Mouse (Mus musculus): ENCODE data around the gene Pde7b.
"Not testable (repeated sequence)": the region's sequence is repeated elsewhere in the genome, so short reads cannot be mapped to it uniquely, and the experiment has no call there.

Gene Pde7b

DNA sequence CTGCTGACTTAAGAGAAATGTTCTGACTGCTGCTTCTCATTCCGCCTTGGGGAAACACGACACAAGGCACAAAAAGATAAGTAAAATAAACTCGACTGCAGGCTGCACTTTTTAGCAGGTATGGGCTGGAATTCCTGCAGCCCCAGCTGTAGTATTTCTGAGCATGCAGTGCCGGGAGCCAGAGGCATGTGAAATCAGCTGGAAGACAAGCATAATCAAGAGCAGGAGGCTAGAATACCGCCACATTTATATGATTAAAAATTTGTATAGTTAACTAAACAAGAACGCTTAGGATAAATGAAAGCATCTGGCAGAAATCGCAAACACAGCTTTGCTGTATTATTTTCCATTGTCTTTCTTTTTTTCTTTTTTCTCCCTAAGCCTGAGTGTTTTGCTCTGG is 168.4 kb downstream of the Pde7b start:
- DNase-seq (ENCODE audit: extremely low read depth, insufficient read length, low spot score), result no peak

DNA sequence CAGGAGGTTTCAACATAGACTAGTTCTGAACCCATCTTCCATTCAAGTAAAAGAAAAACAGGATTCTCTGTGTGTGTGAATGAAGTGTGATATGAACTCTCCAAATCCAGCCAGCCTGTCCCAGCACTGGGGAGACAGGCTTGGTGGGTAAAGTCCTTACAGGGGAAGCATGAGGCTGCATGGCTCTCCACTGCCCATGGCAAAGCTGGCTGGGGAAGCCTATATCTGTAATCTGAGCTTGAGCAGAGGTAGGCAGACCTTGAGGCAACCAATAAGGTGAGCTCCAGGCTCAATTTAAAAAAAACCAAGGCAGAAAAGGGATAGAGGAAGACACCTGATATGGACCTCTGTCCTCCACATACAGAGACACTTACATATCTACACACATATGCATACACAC is 173.5 kb downstream of the Pde7b start:
- DNase-seq (ENCODE audit: extremely low read depth, insufficient read length, low spot score), result no peak

DNA sequence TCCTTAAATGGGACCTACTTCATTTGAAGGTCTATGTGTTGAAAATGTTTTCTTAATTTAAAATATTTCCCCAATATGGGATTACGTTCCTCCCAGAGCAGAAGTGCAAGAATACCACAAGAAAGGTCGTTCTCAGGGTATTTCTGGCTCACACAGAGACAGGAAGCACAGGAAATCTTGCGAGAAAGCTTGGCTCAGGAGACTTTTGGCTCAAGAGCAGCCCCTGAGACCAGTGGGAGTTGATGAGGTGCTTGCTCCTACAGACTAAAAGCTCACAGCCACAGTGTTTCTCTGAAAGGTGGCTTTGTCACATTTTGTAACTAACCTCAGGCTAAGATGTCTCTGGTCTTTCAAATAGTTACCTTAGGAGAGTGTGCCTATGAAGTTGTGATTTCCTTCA is 174.1 kb downstream of the Pde7b start:
- DNase-seq (ENCODE audit: extremely low read depth, insufficient read length, low spot score), result no peak

DNA sequence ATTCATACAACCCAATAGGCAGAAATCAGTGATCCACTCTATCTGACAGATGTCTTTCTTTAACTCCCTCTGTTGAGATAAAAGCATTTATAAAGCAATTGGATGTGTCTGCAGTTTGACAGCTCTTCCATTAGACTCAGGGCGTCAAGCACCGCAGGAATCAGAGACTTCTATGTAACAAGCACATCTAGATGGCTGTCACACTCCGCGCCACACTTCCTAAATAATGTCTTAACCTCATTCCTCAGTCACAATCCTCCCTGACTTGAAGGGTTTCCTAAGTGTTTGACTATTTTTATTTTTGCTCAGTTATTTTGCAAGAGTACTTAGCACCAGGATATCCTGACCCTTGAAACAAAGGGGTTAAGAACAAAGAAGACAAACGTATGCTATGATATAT is 174.7 kb downstream of the Pde7b start:
- no peak for DNase-seq (ENCODE audit: extremely low read depth, insufficient read length, low spot score)

DNA sequence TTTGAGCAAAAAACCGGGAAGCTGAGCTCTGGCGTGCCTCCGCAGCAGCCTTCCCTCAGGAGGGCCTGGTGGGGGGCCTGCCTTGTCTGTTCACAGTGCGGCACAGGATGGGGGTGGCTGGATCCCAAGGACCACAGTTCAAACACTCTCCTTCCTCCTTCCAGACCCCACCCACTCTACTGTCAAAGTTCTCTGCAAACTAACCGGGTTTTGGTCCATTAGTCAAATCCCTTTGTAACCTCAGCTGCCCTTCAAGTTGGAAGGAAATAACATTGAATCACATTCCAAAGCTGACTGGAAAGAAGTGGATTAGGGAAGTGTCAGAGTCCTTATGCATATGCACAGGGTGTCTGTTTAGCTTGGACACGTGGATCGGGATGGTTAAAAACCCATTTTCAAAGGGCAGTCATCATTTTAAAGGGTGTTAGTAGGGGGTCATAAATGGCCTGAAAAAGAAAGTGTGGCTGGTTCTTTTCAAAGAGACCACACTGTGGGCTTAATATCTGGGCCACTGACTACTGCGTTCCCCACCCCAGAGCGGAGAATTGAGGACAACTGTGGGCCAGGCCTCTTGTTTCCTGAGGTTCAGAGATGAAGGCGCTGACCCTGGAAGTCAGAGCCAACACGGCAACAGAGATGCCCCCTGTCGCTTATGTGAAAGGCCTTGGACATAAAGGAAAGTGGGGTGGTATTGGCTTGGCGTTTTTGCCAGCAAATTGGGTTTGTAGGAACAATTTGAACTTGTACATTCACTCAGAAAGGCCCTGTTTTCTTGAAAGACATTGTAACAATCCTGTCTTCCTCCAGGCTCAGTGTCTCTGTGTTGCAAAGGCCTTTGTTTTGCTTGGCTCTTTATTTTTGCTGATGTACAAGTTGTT is 175.8 kb downstream of the Pde7b start:
- no peak for DNase-seq (ENCODE audit: extremely low read depth, insufficient read length, low spot score)

DNA sequence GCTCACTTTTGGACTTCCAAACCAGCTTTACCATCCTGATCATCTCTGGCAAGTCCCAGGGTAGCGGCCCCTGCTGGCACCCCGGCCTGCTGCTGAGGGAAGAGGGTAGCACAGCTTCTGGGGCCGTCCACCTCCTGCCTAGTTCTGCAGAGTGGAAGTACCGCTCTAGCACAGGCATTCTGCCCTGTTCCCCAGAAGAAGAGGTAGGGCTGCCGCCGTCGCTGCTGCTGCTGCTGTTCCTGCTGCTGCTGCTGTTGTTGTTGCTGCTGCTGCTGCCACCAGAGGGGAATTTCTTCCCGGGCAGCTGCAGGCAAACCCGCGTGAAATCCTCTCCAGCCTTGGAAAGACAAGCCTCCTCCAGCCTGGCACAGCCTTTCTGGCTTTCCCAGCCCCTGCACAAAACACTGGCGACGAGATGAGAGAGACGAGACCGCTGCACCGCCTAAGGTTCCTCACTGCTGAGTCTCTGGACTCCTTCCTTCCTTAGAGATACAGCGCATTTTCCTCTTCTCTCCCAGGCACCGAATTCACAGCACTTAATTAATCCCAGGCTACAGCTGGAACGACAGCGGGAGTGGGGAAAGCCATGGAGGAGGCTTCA is 176.8 kb downstream of the Pde7b start:
- DNase-seq (ENCODE audit: extremely low read depth, insufficient read length, low spot score), result no peak

DNA sequence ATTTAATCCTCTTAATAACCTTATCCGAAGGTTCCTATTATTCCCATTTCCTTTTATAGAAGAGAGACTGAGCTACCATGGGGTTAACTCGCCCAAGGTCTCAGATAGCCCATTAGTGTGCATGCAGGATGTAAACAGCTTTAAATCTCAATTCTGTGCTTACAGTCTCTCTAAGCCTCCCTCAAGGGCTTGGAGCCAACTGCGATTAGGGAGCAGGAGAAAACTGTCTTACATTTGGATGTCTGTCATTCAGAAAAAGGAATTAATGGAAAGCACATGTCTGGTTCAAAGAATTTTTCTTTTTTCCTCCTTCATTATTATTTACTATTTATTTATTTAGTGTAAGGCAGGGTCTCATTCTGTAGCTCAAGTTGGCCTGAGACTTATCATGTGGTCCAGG is 181.8 kb downstream of the Pde7b start:
- no peak for DNase-seq (ENCODE audit: extremely low read depth, insufficient read length, low spot score)

DNA sequence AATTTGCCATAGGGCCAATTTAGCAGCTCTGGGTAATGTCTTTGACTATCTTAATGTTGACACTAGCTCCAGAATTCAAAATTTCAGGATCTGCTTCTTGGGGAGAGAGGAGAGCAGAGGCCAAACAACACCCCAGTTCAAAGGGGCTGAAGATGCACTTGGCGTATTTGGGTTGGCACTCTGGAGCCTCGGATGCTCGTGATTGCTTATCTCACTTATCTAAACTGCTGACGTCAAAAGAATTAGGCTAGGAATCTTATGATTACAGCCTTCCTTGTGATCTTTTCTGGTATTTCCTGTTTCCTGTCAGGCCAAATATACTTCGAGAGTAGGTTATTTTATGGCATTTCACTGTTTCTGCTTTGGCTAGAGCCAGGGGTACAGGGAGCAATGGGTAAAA is 191.1 kb downstream of the Pde7b start:
- DNase-seq (ENCODE audit: extremely low read depth, insufficient read length, low spot score), result no peak

DNA sequence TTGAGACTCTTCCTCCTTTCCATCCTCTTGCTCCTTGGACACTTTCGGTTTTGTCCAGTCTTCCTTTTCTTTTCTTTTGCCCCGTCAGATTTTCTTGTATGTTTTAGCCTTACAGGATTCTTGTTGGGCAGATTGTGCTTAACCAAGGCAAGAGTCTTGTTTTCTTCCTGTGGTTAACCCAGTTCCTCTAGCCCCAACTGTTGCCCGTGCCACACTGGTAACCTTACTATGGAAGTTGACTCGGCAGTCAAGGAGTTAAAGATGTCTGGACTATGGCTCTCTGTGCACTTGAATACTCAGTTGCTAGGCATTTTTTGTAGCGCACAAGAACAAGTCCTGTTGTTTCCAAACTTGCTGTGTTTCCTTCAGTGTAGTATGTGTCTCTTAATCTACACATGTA is 193.0 kb downstream of the Pde7b start:
- no peak for DNase-seq (ENCODE audit: extremely low read depth, insufficient read length, low spot score)

DNA sequence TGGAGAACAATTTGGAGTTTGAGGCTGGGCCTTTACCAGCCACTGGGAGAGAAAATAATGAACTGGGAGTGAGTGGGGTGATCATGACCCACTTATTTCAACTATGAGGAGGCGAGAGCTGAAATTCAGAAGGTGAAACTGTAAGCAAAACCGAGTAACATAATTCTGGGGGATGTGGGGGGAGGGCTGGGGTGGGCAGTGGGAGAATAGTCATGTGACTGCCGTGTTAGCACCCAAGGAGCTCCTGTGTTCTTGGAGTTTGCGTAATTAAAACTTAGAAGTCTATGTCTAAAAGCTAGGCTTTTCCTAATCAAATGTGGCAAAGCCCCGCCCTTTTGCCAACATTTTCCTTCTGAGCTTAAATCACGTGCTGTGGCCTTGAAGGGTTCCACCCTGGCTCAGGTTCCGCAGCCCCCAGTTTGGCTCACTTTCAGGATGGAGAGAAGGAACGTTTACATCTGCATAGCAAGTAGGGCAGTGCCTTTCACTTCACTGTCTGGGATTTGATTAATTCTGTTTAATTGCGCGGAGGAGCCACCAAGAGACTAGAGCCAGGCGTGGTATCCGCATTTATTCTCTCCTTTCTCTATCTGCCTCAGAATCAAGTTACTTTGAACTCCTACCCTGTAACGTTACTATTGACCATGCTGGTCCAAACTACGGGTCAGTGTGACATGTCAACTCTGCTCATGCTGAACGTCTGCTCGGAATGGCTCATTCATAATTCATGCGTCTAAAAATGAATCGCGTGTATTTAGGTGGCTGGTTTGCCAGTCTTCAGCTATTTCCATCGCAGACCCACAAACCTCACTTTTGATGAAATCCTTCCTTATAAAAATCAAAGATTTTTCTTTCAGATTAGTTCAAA is 196.1 kb downstream of the Pde7b start:
- no peak for DNase-seq (ENCODE audit: extremely low read depth, insufficient read length, low spot score)

DNA sequence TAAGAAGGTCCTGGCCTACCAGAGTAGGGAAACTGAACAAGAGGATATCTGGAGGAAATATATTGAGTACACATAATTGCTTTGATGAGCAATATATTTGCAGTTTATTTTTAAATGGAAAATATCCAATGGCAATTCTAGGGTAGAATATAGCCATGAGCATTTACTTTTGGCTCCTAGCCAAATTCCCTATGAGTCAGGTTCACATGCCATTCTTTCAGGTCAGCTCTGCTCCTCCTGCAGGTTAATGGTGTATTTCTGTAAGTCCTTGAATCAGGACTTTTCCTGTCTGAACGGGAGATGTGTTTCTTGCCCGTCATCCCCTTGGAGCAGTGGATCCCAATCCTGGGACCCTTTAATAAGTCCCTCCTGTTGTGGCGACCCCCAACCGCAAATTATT is 197.1 kb downstream of the Pde7b start:
- DNase-seq (ENCODE audit: extremely low read depth, insufficient read length, low spot score), result no peak

DNA sequence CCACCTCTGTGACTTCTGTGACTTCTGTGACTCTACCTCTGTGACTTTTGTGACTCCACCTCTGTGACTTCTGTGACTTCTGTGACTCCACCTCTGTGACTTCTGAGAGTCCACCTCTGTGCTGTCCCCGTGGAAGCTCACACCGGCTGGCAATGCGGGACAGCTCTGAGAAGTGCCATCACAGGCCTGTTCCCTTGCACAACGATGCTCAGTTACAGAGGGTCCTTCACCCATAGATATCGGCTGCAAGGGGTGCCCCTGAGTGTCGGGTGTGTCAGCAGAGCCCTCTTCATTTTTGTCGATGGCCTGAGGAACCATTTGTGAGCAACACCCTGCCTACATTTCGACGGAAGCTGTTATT is 206.4 kb downstream of the Pde7b start:
- DNase-seq (ENCODE audit: extremely low read depth, insufficient read length, low spot score), result no peak

DNA sequence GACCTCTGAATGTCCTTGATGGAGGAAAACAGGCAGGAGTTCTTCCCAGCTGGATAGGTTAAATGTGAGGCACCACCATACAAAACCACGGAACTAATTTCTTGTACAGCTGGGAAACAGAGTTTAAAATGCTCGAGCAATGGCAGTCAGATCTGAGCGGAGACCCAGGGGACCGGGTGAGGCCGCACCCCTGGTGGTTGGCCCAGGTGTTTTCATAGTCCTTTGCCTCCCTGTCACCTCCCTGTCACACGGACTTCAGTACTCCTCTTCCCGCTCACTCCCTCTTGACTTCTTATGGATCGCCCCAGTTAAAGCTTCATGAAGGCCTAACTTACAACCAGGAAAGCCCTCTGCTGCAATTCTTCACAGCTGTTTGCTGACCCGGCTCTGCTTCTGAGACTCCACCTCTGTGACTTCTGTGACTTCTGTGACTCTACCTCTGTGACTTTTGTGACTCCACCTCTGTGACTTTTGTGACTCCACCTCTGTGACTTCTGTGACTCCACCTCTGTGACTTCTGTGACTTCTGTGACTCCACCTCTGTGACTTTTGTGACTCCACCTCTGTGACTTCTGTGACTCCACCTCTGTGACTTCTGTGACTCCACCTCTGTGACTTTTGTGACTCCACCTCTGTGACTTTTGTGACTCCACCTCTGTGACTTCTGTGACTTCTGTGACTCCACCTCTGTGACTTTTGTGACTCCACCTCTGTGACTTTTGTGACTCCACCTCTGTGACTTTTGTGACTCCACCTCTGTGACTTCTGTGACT is 206.9 kb downstream of the Pde7b start:
- DNase-seq (ENCODE audit: extremely low read depth, insufficient read length, low spot score), result not testable (repeated sequence)

DNA sequence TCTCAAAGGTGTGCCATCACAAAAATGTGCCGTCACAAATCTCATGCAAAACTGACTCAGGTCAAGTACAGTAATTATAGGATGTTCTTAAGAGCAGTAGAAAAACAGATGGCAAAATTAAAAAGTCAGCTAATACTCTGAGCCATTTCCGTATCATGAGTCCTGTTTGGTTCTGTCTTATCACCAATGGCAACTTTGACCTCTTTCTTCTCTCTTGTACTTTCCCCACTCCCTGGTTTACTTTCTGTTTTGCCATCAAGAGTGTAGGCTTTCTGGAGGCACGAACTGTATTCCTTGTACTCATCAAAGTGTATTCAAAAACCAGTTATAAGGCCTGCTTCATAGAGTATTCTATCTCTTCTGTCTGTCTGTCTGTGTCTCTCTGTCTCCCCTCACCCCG is 211.0 kb downstream of the Pde7b start:
- DNase-seq (ENCODE audit: extremely low read depth, insufficient read length, low spot score), result no peak

DNA sequence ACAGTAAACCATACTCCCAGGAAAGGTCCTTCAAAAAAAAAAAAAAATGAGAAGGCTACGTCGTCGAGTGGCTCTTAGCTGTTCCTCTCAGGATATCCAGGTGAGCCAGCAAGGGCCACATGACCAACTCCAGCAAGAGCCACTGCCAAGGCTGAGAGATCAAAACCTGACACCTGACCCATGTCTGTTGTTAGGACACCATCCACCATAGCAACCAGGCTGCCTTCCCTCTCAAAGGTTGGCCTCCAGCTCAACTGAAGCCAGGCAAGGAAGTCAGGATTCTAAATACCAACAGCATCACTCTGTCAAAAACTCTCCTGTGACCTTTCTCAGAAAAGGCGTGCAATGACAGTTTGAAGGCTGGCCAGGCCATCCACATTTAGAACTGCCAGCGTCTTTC is 211.4 kb downstream of the Pde7b start:
- DNase-seq (ENCODE audit: extremely low read depth, insufficient read length, low spot score), result no peak

DNA sequence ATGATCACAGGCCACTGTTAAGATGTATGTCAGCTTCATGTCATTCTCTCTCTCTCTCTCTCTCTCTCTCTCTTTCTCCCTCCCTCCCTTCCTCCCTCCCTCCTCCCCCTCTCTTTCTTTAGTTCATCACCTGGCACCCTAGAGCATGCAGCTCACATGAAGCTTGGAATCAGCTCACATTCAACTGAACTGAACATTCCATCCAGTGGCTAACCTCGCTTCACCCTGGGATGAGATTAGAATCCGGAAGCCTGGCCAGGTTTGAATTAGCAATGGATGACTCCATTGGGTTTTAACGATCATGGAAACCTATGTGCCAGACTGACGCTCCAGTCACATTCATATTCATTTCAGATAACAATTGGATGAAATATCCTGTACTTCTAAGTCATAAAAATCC is 215.1 kb downstream of the Pde7b start:
- DNase-seq (ENCODE audit: extremely low read depth, insufficient read length, low spot score), result no peak

DNA sequence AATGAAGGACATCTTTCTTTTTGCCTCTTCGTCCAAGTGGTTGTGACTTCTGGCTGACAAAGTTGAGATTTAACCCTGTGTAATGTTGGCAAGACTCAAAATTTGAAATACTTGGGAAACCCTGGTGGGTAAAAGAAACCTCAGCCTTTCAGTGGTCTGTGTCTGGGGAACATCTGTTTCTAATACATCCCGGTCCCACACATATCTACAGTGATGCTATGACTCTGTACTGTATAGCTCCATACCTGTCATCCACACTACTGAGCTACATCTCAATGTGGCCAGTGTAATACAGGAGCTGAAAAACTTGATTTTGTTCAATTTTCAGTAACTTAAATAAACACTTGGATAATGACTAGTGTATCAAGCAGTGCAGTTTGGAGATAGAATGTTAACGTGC is 216.4 kb downstream of the Pde7b start:
- DNase-seq (ENCODE audit: extremely low read depth, insufficient read length, low spot score), result no peak

DNA sequence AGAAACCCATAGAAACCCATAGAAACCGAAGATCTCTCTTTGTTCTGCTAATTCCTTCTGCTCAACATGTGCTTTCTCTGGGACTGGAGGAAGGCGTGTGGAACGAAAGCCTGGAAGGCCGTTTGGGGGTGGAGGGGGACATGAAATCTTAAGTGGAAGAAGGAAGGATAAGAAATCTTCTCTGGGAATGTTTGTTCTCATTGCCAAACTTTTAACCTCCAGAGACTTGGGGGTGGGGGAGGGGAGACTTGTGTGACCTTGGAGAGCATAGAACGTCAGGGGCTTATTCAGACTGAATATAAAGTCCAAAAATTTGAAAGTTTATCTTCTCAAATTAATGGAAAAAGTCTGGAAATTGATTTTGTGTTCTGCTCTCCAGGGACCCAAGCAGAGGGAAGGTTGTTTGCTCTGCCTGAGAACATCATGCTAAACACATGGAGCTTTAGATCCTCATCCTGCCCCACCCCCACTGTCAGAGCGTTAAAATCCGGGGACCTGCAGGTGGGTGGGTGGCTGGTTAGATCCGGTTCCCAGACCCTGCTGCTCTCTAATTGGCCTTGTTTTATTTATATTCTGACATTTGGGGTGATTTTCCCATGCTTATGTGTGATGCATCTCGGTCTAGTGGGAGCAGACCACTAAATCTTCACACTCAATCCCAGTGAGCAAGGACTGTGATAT is 217.0 kb downstream of the Pde7b start:
- no peak for DNase-seq (ENCODE audit: extremely low read depth, insufficient read length, low spot score)

DNA sequence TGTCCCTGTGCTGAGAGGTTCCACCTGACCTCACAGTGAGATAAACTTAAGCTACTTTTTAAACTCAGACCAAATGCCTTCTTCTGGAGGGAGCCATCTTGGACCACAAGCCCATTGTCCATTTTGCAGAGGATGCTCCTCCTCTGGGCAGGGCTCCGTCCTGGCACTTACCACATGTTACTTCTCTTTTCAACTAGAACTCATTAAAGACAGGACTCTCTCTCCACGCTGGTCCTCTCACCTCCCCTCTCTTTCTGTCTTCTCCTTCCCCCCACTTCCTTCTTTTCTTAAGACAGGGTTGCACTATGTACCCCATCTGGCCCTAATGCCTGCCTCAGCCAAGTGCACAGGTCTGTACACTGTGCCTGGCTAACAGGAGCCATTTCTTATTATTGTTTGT is 217.8 kb downstream of the Pde7b start:
- no peak for DNase-seq (ENCODE audit: extremely low read depth, insufficient read length, low spot score)

DNA sequence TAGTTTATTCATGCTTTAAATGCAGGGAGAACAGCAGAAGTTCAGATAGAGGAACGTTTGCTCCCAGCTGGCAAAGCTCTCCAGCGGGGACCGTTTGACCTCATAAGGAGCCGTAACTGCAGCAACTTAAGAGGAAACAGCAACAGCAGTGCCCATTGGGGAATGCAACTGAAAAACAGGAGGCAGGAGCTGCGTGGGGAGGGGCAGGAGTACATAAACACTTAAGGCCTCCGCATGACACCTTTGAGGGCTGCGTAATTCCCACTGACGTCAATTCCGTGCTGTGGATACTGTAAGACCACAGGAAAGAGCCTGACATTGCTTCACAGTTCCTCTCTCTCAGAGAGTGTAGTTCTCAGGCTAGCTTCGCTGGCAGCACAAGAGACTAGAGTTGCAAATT is 219.4 kb downstream of the Pde7b start:
- DNase-seq (ENCODE audit: extremely low read depth, insufficient read length, low spot score), result no peak

All from 3134 (cell line).